Mouse (Mus musculus) bone marrow macrophage, adult 2 months (primary cell): ENCODE results near the gene Trim39.

Experiments
- CTCF ChIP-seq: IDR thresholded peaks from 2 replicates; pipeline ENCODE4 v1.5.1; 2012; ENCODE audit warnings: low read depth, mild to moderate bottlenecking, low read length, moderate library complexity
- POLR2A ChIP-seq: IDR thresholded peaks from 2 replicates; pipeline ENCODE4 v1.6.1; 2012; ENCODE audit warnings: mild to moderate bottlenecking, low read depth, low read length, borderline replicate concordance

DNA sequence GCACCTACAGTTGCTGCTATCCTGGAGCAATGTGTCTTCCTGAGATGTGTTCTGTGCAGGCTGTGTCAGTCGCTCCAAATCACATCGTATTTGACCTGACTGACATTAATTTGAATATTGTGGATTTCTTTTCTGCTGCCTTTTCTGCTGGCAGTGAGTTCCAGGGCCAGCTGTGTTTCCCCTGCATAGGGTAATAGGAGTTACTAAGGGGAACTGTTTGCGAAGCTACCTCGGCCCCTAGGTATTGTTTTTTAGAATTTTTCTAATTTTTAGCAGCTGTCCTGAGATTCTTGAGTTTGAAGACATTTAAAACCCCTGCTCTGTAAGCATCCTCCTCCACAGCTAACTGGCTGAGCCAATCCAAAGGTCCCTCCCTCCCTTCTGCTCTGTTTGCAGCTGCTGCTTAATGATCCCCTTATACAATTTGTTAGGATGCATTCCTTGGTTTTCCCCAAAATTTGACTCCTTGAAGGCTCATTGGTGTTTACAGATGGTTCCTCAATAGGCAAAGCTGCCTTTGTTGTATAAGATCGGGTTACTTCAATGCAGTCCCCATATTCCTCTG is 43.7 kb upstream of the Trim39 start:
- no peak for TF ChIP-seq CTCF
- TF ChIP-seq POLR2A = no peak
